Mouse (Mus musculus) heart, postnatal 0 days (tissue): Measurements from ENCODE around the gene Ccdc12.

Experiments used
- CTCF ChIP-seq: IDR thresholded peaks from 2 replicates; pipeline ENCODE4 v1.5.1; 2016; ENCODE audit warnings: antibody characterized with exemption, control low read depth, low read depth
- EP300 ChIP-seq: IDR thresholded peaks from 2 replicates; pipeline ENCODE4 v1.6.1; 2016; ENCODE audit warnings: antibody characterized with exemption, low read depth

GRCm38 (mm10) chr9:110706784-110707183 is 50.5 kb downstream of the Ccdc12 start:
- TF ChIP-seq CTCF (no peak), EP300 (no peak)
